Mouse (Mus musculus) neural tube, embryonic 12.5 days (tissue): Measurements from ENCODE around the gene Tmc3. TPM values are rescaled to one million over a fixed set of nuclear protein-coding genes. Genes with fewer than 3 reads are reported as not detected.

ENCODE experiments used
- ATAC-seq: fragments of 200-750 bp; cut with Nextera tagmentation; 2 replicates; pipeline ENCODE4 v1.8.0; 2017; ENCODE audit warnings: low read depth, mild to moderate bottlenecking, moderate TSS enrichment, moderate library complexity; ENCODE audit not compliant: low FRiP score
- H3K27ac ChIP-seq: fragments of 300-500 bp; sonication (generic); 2 replicates; pipeline ENCODE4 v1.5.1; 2016
- H3K27me3 ChIP-seq: fragments of 300-500 bp; sonication (generic); replicated peaks from 2 replicates; pipeline ENCODE4 v1.6.1; 2016; ENCODE audit warnings: mild to moderate bottlenecking
- H3K36me3 ChIP-seq: fragments of 300-500 bp; sonication (generic); 2 replicates; pipeline ENCODE4 v1.6.1; 2016; ENCODE audit warnings: mild to moderate bottlenecking
- H3K4me1 ChIP-seq: fragments of 300-500 bp; sonication (generic); 2 replicates; pipeline ENCODE4 v1.6.1; 2016
- H3K4me2 ChIP-seq: fragments of 300-500 bp; sonication (generic); replicated peaks from 2 replicates; pipeline ENCODE4 v1.6.1; 2016; ENCODE audit warnings: mild to moderate bottlenecking
- H3K4me3 ChIP-seq: fragments of 300-500 bp; sonication (generic); 2 replicates; pipeline ENCODE4 v1.5.1; 2016
- H3K9ac ChIP-seq: fragments of 300-500 bp; sonication (generic); 2 replicates; pipeline ENCODE4 v1.6.1; 2016; ENCODE audit warnings: mild to moderate bottlenecking
- H3K9me3 ChIP-seq: fragments of 300-500 bp; sonication (generic); 2 replicates; pipeline ENCODE4 v1.6.1; 2016; ENCODE audit warnings: mild to moderate bottlenecking
- WGBS: fragments of 180-500 bp; shearing (Covaris S2); methylation state at CpG from one replicate; pipeline ENCODE4 v1.1.7; 2016; 5-methylcytosine and 5-hydroxymethylcytosine counted together
- polyA plus RNA-seq: library from polyadenylated mRNA; unstranded; fragments of >200 nt; fragmentation: Nextera tagmentation; extraction: Ambion mirVana; gene quantifications from 2 replicates; pipeline ENCODE4 v1.2.1, GENCODE M21; 2016

The Tmc3 gene
- polyA plus RNA-seq, 1 experiment from 2014 or later = 0.10 TPM

DNA sequence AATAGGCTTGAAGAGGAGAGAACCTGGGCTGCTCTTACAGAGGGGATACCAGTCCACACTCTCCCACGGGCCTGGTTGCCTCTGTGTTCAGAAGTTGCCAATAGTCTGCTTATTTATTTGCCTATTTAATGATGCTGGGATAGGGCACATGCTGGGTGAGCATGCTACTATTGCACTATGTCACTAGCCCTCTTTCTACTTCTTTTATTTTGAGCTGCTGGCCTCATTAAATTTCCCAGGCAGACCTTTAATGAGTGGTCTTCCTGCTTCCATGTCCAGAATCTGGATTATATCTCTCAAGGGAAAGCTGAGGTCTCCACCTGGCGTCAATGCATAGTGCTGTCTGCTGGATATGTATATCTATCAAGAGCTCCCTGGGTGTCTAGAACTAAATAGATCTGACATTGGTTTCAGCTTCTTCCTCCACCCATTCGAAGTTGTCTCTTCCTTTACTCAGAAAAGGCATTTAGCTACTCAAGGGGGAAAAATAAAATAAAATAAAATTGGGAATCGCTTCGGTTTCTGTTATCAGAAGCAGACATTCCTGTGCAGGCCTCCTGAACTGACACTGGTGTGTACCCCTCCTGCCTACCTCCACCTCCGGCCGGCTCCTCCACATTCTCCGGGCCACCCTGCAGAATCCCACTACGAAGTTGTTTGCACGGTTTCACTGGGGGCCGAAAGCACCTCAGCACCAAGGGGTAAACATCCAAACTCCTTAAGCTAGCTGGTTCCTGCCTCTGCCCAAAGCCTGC lies 46.5 kb downstream of the Tmc3 start:
- ATAC-seq = no peak; the same call in 1 of the 2 replicates
- Histone ChIP-seq H3K9me3 (no peaks in the 10 kb centered on the region), H3K4me1 (0 out of 2 replicates have a peak, but pooled peaks cover 8% of the 10 kb centered on the region), H3K9ac (peak overlapping the region; percentile 47), H3K36me3 (no peaks in the 10 kb centered on the region), H3K27me3 (no peaks in the 10 kb centered on the region), H3K4me2 (peak overlapping the region; percentile 66), H3K27ac (no peak overlapping the region), H3K4me3 (peak overlapping the region; percentile 51)
- 18% methylated on average over 11 of the region's 11 CpGs for WGBS

DNA sequence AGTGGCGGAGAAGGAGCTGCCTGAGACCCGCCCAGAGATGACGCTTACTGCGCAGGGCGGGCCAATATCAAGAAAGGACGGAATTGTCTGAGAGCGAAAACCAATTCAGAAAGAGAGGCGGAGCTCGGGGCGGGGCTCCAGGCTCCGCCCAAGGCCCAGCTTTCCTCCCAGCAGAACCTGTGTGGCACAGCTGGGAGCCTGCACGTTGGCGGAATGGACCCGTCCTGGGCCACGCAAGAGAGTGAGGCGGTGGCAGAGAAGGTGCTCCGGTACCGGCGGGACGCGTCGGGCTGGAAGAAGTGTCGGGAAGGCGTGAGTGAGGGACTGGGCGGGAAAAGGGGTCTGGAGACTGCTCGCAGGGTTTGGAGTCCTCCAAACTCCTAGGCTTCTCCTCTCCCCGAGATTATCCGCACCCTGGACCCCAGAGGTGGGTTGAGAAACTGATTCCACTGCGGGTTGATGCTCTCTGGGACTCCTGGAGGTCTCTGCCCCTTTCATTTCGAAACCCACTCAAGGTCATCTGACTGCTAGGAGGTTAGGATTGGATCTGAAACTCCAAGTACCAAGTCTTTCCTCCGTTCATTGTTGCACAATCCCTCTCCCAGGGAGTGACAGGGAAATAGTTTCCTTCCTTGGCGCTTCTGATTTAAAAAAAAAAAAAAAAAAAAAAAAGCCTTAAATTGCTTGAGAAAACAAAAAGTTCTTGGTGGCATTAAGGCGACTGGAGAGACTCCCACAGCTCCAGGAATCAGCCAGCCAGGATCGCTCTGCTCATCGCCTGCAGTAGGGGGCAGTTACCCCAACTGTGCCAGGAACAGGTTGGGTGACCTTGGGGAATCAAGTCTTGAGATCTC lies 47.3 kb downstream of the Tmc3 start, which contains the start of gene Stard5:
Stard5 (plus strand) TSS at position 132 of the 854 bp plus-strand sequence.
- 1% methylated on average over 35 of the region's 35 CpGs for WGBS
- no peaks in the 10 kb centered on the region for H3K9me3 ChIP-seq
- H3K4me3 ChIP-seq = peak within 1 kb of the TSS; percentile 51
- H3K4me2 ChIP-seq = peak within 1 kb of the TSS; percentile 66
- peak; percentile 98 for ATAC-seq
- no peak within 1 kb of the TSS for H3K27ac ChIP-seq
- no peaks in the 10 kb centered on the region for H3K36me3 ChIP-seq
- H3K27me3 ChIP-seq = no peaks in the 10 kb centered on the region
- 0 out of 2 replicates have a peak, but pooled peaks cover 8% of the 10 kb centered on the region for H3K4me1 ChIP-seq
- peak within 1 kb of the TSS; percentile 47 for H3K9ac ChIP-seq

DNA sequence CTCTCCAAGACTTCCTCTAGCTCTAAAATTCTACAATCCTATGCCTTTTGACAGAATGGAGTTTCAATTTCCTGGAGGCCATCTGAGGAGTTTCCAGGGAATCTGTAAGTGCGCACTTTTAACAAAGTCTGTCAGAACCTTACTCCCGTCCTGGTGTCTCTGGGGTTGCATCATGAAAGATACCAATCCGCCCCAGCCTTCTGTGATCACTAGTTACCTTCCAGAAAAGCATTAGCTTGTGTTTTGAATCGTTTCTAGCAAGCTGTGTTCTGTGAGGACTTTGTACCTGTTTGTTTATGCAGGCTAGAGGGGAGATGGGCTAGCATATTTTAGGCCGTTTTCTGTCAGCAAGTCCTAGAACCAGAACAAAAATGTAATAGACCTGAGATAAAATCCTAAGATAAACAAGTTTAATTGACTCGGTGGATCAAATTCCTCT lies 48.0 kb downstream of the Tmc3 start:
- ATAC-seq = no peak
- no peaks in the 10 kb centered on the region for H3K27me3 ChIP-seq
- H3K4me2 ChIP-seq = peak overlapping the region; percentile 66
- no peaks in the 10 kb centered on the region for H3K9me3 ChIP-seq
- 68% methylated on average over 6 of the region's 6 CpGs for WGBS
- no peak overlapping the region for H3K9ac ChIP-seq
- H3K27ac ChIP-seq = no peak overlapping the region
- H3K36me3 ChIP-seq = no peaks in the 10 kb centered on the region
- 0 out of 2 replicates have a peak, but pooled peaks cover 8% of the 10 kb centered on the region for H3K4me1 ChIP-seq
- 0 out of 2 replicates have a peak overlapping the region, but pooled peaks have one; percentile 7 for H3K4me3 ChIP-seq

DNA sequence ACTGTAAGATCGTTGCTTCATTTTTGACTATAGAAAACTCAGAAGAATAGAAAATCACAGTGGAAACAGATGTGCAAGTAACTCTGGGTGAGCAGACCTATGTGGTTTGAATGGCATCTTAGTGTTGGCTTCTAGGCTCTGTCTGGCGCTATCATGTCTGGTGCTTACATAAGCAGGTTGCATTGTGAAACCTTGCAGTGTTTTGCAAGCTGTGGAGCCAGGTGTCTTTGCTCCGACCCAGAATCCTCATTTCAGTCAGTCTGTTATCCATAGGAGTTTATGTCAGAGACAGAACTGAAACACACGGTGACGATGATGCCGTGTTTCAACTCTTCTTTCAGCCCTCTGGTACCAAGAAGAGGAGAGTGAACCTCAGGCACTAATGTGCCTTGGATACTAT lies 49.1 kb downstream of the Tmc3 start:
- Histone ChIP-seq H3K9me3 (no peaks in the 10 kb centered on the region), H3K9ac (no peak overlapping the region), H3K27ac (no peak overlapping the region), H3K4me3 (no peak overlapping the region), H3K4me2 (no peak overlapping the region), H3K27me3 (no peaks in the 10 kb centered on the region), H3K36me3 (no peaks in the 10 kb centered on the region), H3K4me1 (0 out of 2 replicates have a peak, but pooled peaks cover 8% of the 10 kb centered on the region)
- WGBS = 96% methylated on average over 6 of the region's 6 CpGs
- ATAC-seq = no peak

DNA sequence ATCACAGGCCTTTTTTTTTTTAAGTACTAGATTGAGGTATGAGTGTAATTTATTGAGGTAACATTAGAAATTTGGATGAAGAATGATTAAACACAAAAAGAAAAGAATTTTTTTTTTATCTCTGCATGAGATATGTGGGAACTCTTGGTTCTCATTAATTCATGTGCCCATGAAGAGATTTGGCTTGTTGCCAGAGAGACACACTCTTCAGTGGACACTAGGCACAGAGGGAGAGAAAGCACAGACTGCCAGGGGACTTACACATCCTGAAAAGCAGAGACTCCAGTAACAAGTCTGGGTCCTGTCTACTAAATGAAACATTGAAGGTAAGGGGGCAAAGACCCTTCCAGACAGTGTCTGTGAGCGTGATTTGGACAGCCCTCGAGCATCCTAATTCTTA lies 51.0 kb downstream of the Tmc3 start:
- H3K4me3 ChIP-seq = no peak overlapping the region
- ATAC-seq = no peak
- H3K27ac ChIP-seq = no peak overlapping the region
- H3K9ac ChIP-seq = no peak overlapping the region
- no peaks in the 10 kb centered on the region for H3K9me3 ChIP-seq
- 93% methylated on average over 2 of the region's 2 CpGs for WGBS
- H3K4me1 ChIP-seq = 0 out of 2 replicates have a peak, but pooled peaks cover 8% of the 10 kb centered on the region
- H3K36me3 ChIP-seq = no peaks in the 10 kb centered on the region
- no peaks in the 10 kb centered on the region for H3K27me3 ChIP-seq
- H3K4me2 ChIP-seq = no peak overlapping the region

DNA sequence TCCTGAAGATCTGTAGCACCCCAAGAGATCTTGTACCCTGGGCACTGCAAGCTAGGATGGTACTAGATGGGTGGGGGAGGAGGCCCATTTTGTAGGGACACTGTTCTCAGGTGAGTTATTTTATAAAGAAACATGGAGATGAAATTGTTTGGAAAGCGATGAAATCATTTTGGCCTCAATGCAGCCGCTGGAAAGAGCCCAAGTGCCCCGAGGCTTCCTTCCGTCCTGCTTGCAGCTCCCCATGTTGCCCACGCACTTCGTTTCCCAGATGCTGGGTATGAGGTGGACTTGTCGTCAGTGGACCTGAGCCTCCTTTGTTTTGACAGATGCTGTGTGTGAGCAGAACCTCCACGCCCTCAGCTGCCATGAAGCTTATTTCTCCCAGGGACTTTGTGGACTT lies 51.7 kb downstream of the Tmc3 start:
- Histone ChIP-seq H3K9me3 (no peaks in the 10 kb centered on the region), H3K4me1 (0 out of 2 replicates have a peak, but pooled peaks cover 5% of the 10 kb centered on the region), H3K4me3 (no peak overlapping the region), H3K27me3 (no peaks in the 10 kb centered on the region), H3K27ac (no peak overlapping the region), H3K36me3 (no peaks in the 10 kb centered on the region), H3K9ac (no peak overlapping the region), H3K4me2 (no peak overlapping the region)
- ATAC-seq = no peak
- WGBS = 88% methylated on average over 8 of the region's 8 CpGs

DNA sequence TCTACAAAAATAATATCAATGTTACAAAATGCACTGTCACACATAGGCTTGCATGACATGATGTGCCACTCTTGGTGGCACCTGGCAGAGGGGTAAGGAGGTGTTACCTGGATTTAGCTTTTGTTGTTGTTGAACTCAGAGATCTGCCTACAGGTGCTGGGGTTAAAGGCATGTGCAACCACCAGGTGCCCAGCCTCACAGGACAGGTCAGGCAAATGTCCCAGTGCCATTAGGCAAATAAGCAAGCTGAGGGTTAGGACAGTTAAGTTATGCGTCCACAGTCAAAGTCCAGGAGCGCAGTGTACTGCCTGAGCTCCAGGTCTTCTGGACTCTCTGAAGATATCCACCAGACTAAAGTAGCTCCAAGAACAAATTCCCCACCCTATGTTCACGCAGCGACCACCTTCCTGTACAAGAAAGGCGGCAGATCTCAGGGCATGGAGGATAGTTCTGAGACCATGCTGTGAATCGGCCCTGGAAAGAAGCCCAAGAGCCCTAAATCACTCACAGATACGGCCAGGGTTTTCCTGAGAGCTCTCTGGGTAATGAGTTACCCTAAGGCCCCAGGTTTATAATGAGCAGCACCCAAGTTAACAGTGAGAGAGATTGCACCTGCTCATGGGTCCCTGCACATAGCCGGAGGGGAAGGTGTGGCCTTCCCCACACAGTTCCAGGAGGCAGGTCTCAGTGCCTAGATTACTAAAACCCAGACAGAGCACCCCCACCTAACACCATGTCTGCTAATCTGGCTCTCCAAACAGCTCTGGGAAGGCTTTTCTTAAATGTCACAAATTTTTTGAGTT lies 53.3 kb downstream of the Tmc3 start:
- WGBS = 82% methylated on average over 8 of the region's 8 CpGs
- H3K4me1 ChIP-seq = 0 out of 2 replicates have a peak, but pooled peaks cover 4% of the 10 kb centered on the region
- no peak overlapping the region for H3K4me2 ChIP-seq
- H3K27me3 ChIP-seq = no peaks in the 10 kb centered on the region
- H3K36me3 ChIP-seq = no peaks in the 10 kb centered on the region
- no peaks in the 10 kb centered on the region for H3K9me3 ChIP-seq
- no peak for ATAC-seq
- H3K9ac ChIP-seq = no peak overlapping the region
- no peak overlapping the region for H3K4me3 ChIP-seq
- no peak overlapping the region for H3K27ac ChIP-seq

DNA sequence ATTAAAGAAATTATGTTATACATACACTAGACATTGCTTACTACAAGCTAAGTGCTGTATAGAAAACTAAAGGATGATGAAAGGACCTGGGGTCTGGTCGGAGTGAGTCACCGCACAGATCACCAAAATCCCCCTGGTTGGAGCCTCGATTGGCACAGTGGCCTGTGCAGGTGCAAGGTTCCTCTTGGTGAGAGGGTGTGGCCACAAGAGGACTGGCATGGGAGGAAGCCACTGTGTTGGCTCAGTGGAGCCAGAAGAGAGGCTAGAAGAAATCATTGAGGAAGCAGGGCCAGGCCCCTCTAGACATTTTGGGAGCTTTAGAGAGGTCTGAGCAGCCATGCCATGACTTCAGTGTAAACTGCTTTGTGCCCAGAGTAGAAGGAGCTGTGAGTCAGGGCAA lies 54.4 kb downstream of the Tmc3 start:
- Histone ChIP-seq H3K4me1 (0 out of 2 replicates have a peak, but pooled peaks cover 4% of the 10 kb centered on the region), H3K9me3 (no peaks in the 10 kb centered on the region), H3K27me3 (no peaks in the 10 kb centered on the region), H3K9ac (no peak overlapping the region), H3K36me3 (no peaks in the 10 kb centered on the region), H3K27ac (no peak overlapping the region), H3K4me3 (no peak overlapping the region), H3K4me2 (no peak overlapping the region)
- 90% methylated on average over 3 of the region's 3 CpGs for WGBS
- ATAC-seq = no peak

DNA sequence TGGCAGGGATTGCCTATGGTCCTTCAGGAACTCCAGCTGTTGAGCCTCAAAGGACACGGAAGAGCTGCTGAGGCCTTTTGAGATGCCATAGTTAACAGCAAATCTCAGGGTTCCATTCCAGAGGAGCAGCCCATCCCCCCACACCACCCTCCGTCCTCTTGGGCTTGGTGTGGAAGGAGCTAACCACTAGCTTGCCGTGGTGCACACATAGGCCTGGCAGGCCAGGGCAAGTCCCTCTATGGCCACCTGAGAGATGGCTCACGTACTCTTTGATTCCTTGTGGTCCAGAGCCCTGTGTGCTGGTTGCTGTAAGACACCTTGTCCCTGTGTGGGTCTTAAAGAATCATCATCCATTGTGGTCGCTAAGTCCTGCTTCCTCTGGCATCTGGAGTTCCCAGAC lies 55.9 kb downstream of the Tmc3 start:
- Histone ChIP-seq H3K27ac (no peak overlapping the region), H3K4me2 (no peak overlapping the region), H3K4me3 (no peak overlapping the region), H3K9ac (no peak overlapping the region), H3K9me3 (no peaks in the 10 kb centered on the region), H3K27me3 (no peaks in the 10 kb centered on the region), H3K36me3 (no peaks in the 10 kb centered on the region), H3K4me1 (0 out of 2 replicates have a peak, but pooled peaks cover 4% of the 10 kb centered on the region)
- 93% methylated on average over 5 of the region's 5 CpGs for WGBS
- no peak for ATAC-seq

DNA sequence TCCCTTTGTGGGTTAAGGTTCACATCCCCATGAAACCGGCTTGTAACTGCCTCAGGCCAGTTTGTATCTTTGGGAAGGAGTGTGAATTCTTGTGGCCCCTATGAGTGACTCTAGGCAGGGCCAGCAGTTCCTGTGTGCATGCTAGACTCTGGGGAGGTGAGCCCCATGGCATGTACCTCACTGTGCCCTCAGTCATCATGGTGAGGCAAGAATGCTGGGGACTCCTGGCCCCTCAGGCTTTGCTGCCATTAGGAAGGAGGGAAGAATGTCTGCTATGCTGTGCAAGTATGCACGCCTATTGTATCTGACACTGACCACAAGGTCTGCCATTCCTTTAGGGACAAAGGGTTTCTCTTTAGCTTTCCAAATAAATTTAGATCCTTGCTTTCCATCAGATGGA lies 56.4 kb downstream of the Tmc3 start:
- WGBS = 63% methylated on average over 2 of the region's 2 CpGs
- ATAC-seq = no peak
- H3K9me3 ChIP-seq = no peaks in the 10 kb centered on the region
- H3K27ac ChIP-seq = no peak overlapping the region
- H3K36me3 ChIP-seq = no peaks in the 10 kb centered on the region
- H3K9ac ChIP-seq = no peak overlapping the region
- H3K4me3 ChIP-seq = no peak overlapping the region
- no peaks in the 10 kb centered on the region for H3K27me3 ChIP-seq
- H3K4me2 ChIP-seq = no peak overlapping the region
- 0 out of 2 replicates have a peak, but pooled peaks cover 4% of the 10 kb centered on the region for H3K4me1 ChIP-seq

DNA sequence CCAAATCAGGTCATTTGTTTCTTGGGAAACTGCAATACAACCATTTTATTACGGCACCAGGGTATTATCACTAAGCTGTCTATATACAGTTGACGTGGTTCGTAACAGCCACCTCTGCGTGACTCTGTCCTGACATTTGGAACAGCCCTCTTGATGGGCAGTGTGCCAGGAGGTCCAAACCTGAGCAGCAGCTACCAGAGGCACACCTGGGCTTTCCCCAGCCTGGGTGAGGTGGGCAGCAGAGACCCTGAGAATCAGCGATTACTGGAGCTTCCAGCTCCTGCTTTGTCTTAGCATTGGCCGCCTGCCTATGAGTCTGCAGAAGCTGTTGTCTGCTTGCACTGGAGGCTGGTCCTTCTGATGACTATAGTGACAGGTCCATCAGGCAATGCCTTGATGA lies 58.9 kb downstream of the Tmc3 start:
- no peak overlapping the region for H3K4me2 ChIP-seq
- no peaks in the 10 kb centered on the region for H3K27me3 ChIP-seq
- H3K9ac ChIP-seq = no peak overlapping the region
- no peak overlapping the region for H3K27ac ChIP-seq
- no peak overlapping the region for H3K4me3 ChIP-seq
- no peaks in the 10 kb centered on the region for H3K36me3 ChIP-seq
- WGBS = 82% methylated on average over 6 of the region's 6 CpGs
- no peak for ATAC-seq
- H3K4me1 ChIP-seq = 0 out of 2 replicates have a peak, but pooled peaks cover 4% of the 10 kb centered on the region
- no peaks in the 10 kb centered on the region for H3K9me3 ChIP-seq
